Comparison of ENCODE assay signal across 17 mouse cellular contexts in the genomic region with DNA sequence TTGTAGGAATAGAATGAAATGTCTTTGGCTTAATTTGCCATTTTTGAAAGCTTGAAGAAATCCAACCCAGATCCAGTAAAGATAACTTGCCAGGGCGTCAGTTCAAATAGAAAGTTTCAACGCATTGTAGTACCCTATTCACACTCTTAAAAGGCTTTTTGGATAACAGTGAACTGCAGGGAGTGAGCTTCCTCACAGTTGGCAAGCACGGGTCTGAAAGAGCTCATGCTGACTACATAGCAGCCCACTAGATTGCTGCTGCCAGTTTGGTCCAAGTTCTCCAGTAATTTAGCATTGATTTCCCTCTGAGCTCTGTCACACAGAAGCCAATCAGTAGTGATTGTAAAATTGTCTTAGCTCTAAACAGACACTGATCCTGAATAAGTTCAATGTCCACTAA.
DNase-seq lines count a peak whose midpoint lies in the region; ATAC-seq lines count a peak whose summit lies in the region.
"Had no signal": no experiment of that assay in that cellular context is flagged by ENCODE, and none has a peak within 500 bp of the region (broad histone marks: within the 10 kb centered on the region; RNA-seq: fewer than 3 reads in every experiment).

No protein-coding gene starts in this region.

- no peaks in the 10 kb centered on the region for H3K4me1 ChIP-seq in hindbrain, embryonic 16.5 days (ENCODE audit: control insufficient read depth, insufficient read depth, low read depth, low read length)
- H3K4me1 ChIP-seq in hindbrain, embryonic 10.5 days (replicated peaks), result no peaks in the 10 kb centered on the region
- no peaks in the 10 kb centered on the region for H3K4me1 ChIP-seq in midbrain, embryonic 12.5 days
- no peaks in the 10 kb centered on the region for H3K4me1 ChIP-seq in midbrain, embryonic 10.5 days
- no peaks in the 10 kb centered on the region for H3K4me1 ChIP-seq in forebrain, embryonic 15.5 days
- H3K4me1 ChIP-seq: embryonic facial prominence, embryonic 15.5 days; hindbrain, embryonic 13.5 days; limb, embryonic 10.5 days; liver, embryonic 13.5 days; neural tube, embryonic 13.5 days had no signal

- no peaks in the 10 kb centered on the region for H3K9me3 ChIP-seq in hindbrain, embryonic 16.5 days (ENCODE audit: control insufficient read depth, low read length)
- no peaks in the 10 kb centered on the region for H3K9me3 ChIP-seq in hindbrain, embryonic 10.5 days
- H3K9me3 ChIP-seq in midbrain, embryonic 12.5 days, result no peaks in the 10 kb centered on the region
- 0 out of 2 replicates have a peak, but pooled peaks cover 4% of the 10 kb centered on the region for H3K9me3 ChIP-seq in midbrain, embryonic 10.5 days (replicated peaks)
- no peaks in the 10 kb centered on the region for H3K9me3 ChIP-seq in forebrain, embryonic 15.5 days
- H3K9me3 ChIP-seq: embryonic facial prominence, embryonic 15.5 days; hindbrain, embryonic 13.5 days; limb, embryonic 10.5 days; liver, embryonic 13.5 days; neural tube, embryonic 13.5 days had no signal

- H3K36me3 ChIP-seq in hindbrain, embryonic 16.5 days (ENCODE audit: control insufficient read depth, insufficient read depth, low read length), result no peaks in the 10 kb centered on the region
- no peaks in the 10 kb centered on the region for H3K36me3 ChIP-seq in hindbrain, embryonic 10.5 days
- H3K36me3 ChIP-seq in midbrain, embryonic 12.5 days, result no peaks in the 10 kb centered on the region
- no peaks in the 10 kb centered on the region for H3K36me3 ChIP-seq in midbrain, embryonic 10.5 days
- H3K36me3 ChIP-seq in forebrain, embryonic 15.5 days, result no peaks in the 10 kb centered on the region
- H3K36me3 ChIP-seq: embryonic facial prominence, embryonic 15.5 days; hindbrain, embryonic 13.5 days; limb, embryonic 10.5 days; liver, embryonic 13.5 days; neural tube, embryonic 13.5 days had no signal

- DNase-seq in hindbrain, embryonic 10.5 days (ENCODE audit: low spot score), result no peak
- no peak for DNase-seq in midbrain, embryonic 10.5 days (ENCODE audit: low spot score)
- DNase-seq in spleen, postnatal 4 days (ENCODE audit: low spot score in 2 of 2), result no peak
- no peak for DNase-seq in heart, adult 18-20 months
- DNase-seq: cerebellum, adult 11 months; gastrocnemius, postnatal 14 days; kidney, adult 18-20 months; kidney, postnatal 25 days; liver, embryonic 13.5 days; spleen, adult 18-20 months had no signal

- ATAC-seq in hindbrain, embryonic 16.5 days, result peak; percentile 64; the same call in 1 of the 2 replicates
- peak; percentile 75; the same call in 1 of the 2 replicates for ATAC-seq in midbrain, embryonic 12.5 days (ENCODE audit: low FRiP score, low read depth)
- ATAC-seq in forebrain, embryonic 15.5 days (replicated peaks), result peak; percentile 88

- H3K27me3 ChIP-seq in hindbrain, embryonic 16.5 days (replicated peaks; ENCODE audit: control insufficient read depth, insufficient read depth, low read length), result no peaks in the 10 kb centered on the region
- H3K27me3 ChIP-seq in hindbrain, embryonic 10.5 days (ENCODE audit: insufficient read depth, poor library complexity, severe bottlenecking), result no peaks in the 10 kb centered on the region
- H3K27me3 ChIP-seq in midbrain, embryonic 12.5 days, result no peaks in the 10 kb centered on the region
- H3K27me3 ChIP-seq in midbrain, embryonic 10.5 days (ENCODE audit: low read depth, poor library complexity, severe bottlenecking), result no peaks in the 10 kb centered on the region
- no peaks in the 10 kb centered on the region for H3K27me3 ChIP-seq in forebrain, embryonic 15.5 days
- H3K27me3 ChIP-seq: embryonic facial prominence, embryonic 15.5 days; hindbrain, embryonic 13.5 days; liver, embryonic 13.5 days; neural tube, embryonic 13.5 days had no signal

- H3K4me2 ChIP-seq in hindbrain, embryonic 16.5 days (ENCODE audit: low read length), result no peak overlapping the region
- no peak overlapping the region for H3K4me2 ChIP-seq in midbrain, embryonic 12.5 days (replicated peaks)
- no peak overlapping the region for H3K4me2 ChIP-seq in forebrain, embryonic 15.5 days (replicated peaks)
- H3K4me2 ChIP-seq: embryonic facial prominence, embryonic 15.5 days; hindbrain, embryonic 13.5 days; liver, embryonic 13.5 days; neural tube, embryonic 13.5 days had no signal

- H3K4me3 ChIP-seq in hindbrain, embryonic 16.5 days (ENCODE audit: low read length), result no peak overlapping the region
- H3K4me3 ChIP-seq in hindbrain, embryonic 10.5 days, result no peak overlapping the region
- no peak overlapping the region for H3K4me3 ChIP-seq in midbrain, embryonic 12.5 days
- no peak overlapping the region for H3K4me3 ChIP-seq in midbrain, embryonic 10.5 days
- no peak overlapping the region for H3K4me3 ChIP-seq in forebrain, embryonic 15.5 days
- H3K4me3 ChIP-seq: embryonic facial prominence, embryonic 15.5 days; hindbrain, embryonic 13.5 days; limb, embryonic 10.5 days; liver, embryonic 13.5 days; neural tube, embryonic 13.5 days had no signal

- 2% methylated on average over 3 of the region's 3 CpGs for WGBS in hindbrain, embryonic 16.5 days
- WGBS in hindbrain, embryonic 10.5 days, result 11% methylated on average over 3 of the region's 3 CpGs
- 8% methylated on average over 3 of the region's 3 CpGs for WGBS in midbrain, embryonic 12.5 days
- 4% methylated on average over 3 of the region's 3 CpGs for WGBS in midbrain, embryonic 10.5 days
- 1% methylated on average over 3 of the region's 3 CpGs for WGBS in forebrain, embryonic 15.5 days

- no peak overlapping the region for H3K9ac ChIP-seq in hindbrain, embryonic 16.5 days (ENCODE audit: low read depth, low read length)
- no peak overlapping the region for H3K9ac ChIP-seq in midbrain, embryonic 12.5 days (replicated peaks)
- no peak overlapping the region for H3K9ac ChIP-seq in forebrain, embryonic 15.5 days (replicated peaks)
- H3K9ac ChIP-seq: embryonic facial prominence, embryonic 15.5 days; hindbrain, embryonic 13.5 days; liver, embryonic 13.5 days; neural tube, embryonic 13.5 days had no signal

- no peak overlapping the region for H3K27ac ChIP-seq in hindbrain, embryonic 16.5 days (ENCODE audit: low read depth, low read length)
- no peak overlapping the region for H3K27ac ChIP-seq in hindbrain, embryonic 10.5 days
- no peak overlapping the region for H3K27ac ChIP-seq in midbrain, embryonic 12.5 days (replicated peaks)
- H3K27ac ChIP-seq in midbrain, embryonic 10.5 days (replicated peaks), result no peak overlapping the region
- H3K27ac ChIP-seq in forebrain, embryonic 15.5 days (replicated peaks), result no peak overlapping the region
- H3K27ac ChIP-seq: embryonic facial prominence, embryonic 15.5 days; hindbrain, embryonic 13.5 days; limb, embryonic 10.5 days; liver, embryonic 13.5 days; neural tube, embryonic 13.5 days had no signal
